Mouse (Mus musculus): ENCODE results near the gene Sepsecs.
"Not testable (repeated sequence)": the region's sequence is repeated elsewhere in the genome, so short reads cannot be mapped to it uniquely, and the experiment has no call there.

Sepsecs gene

GRCm38 (mm10) chr5:52669426-52670191 lies at the start of gene Sepsecs:
Sepsecs (minus strand) TSS chr5:52669708.
- DNase-seq = peak; percentile 93

GRCm38 (mm10) chr5:52716742-52717448 lies 47.4 kb upstream of the Sepsecs start:
- no peak for DNase-seq

GRCm38 (mm10) chr5:52712704-52713103 lies 43.2 kb upstream of the Sepsecs start:
- DNase-seq = no peak

- no peak for DNase-seq
Observed at GRCm38 (mm10) chr5:52704562-52704961, 35.1 kb upstream of the Sepsecs start.

- DNase-seq = not testable (repeated sequence)
Observed at GRCm38 (mm10) chr5:52697882-52698440, 28.5 kb upstream of the Sepsecs start.

GRCm38 (mm10) chr5:52697291-52697690 lies 27.8 kb upstream of the Sepsecs start:
- no peak for DNase-seq

- no peak for DNase-seq
Observed at GRCm38 (mm10) chr5:52687741-52688455, 18.4 kb upstream of the Sepsecs start.

GRCm38 (mm10) chr5:52681111-52681510 lies 11.6 kb upstream of the Sepsecs start:
- no peak for DNase-seq

GRCm38 (mm10) chr5:52680191-52680590 lies 10.7 kb upstream of the Sepsecs start:
- DNase-seq = no peak

- no peak for DNase-seq
Observed at GRCm38 (mm10) chr5:52678498-52679070, 9.1 kb upstream of the Sepsecs start.

- no peak for DNase-seq
Observed at GRCm38 (mm10) chr5:52677126-52677525, 7.6 kb upstream of the Sepsecs start.

- no peak for DNase-seq
Observed at GRCm38 (mm10) chr5:52674384-52675069, 5.0 kb upstream of the Sepsecs start.

GRCm38 (mm10) chr5:52673341-52673740 lies 3.8 kb upstream of the Sepsecs start:
- DNase-seq = no peak

GRCm38 (mm10) chr5:52670745-52671144 lies 1.2 kb upstream of the Sepsecs start:
- no peak for DNase-seq

- DNase-seq = no peak
Observed at GRCm38 (mm10) chr5:52666766-52667165, 2.7 kb downstream of the Sepsecs start.

- DNase-seq = no peak
Observed at GRCm38 (mm10) chr5:52657957-52658356, 11.6 kb downstream of the Sepsecs start.

- no peak for DNase-seq
Observed at GRCm38 (mm10) chr5:52657336-52657735, 12.2 kb downstream of the Sepsecs start.

GRCm38 (mm10) chr5:52655992-52656391 lies 13.5 kb downstream of the Sepsecs start:
- DNase-seq = peak; percentile 13

- DNase-seq = no peak
Observed at GRCm38 (mm10) chr5:52654961-52655360, 14.5 kb downstream of the Sepsecs start.

GRCm38 (mm10) chr5:52652606-52653005 lies 16.9 kb downstream of the Sepsecs start:
- no peak for DNase-seq

- DNase-seq = no peak
Observed at GRCm38 (mm10) chr5:52652086-52652485, 17.4 kb downstream of the Sepsecs start.

All from cerebellum, adult 8-10 months (tissue).